Mouse (Mus musculus) kidney, adult 2 months (tissue): ENCODE measurements at regions not wholly inside any gene's neighbourhood (a gene's known extent, or its start where the extent isn't known, plus 50 kb on each side); places are given as distances from the start of the nearest gene placed in this dataset.

Experiments used
- CTCF ChIP-seq: fragments of 200-500 bp; conservative IDR thresholded peaks from 2 replicates; pipeline ENCODE4 v1.5.1; 2011; ENCODE audit warnings: low read depth, mild to moderate bottlenecking, control low read depth, low read length, moderate library complexity, mixed read lengths; ENCODE audit not compliant: insufficient read depth, insufficient read length
- POLR2A ChIP-seq: fragments of 200-500 bp; IDR thresholded peaks from one replicate; pipeline ENCODE4 v1.6.1; 2011; ENCODE audit warnings: low read depth, low read length, control low read depth

DNA sequence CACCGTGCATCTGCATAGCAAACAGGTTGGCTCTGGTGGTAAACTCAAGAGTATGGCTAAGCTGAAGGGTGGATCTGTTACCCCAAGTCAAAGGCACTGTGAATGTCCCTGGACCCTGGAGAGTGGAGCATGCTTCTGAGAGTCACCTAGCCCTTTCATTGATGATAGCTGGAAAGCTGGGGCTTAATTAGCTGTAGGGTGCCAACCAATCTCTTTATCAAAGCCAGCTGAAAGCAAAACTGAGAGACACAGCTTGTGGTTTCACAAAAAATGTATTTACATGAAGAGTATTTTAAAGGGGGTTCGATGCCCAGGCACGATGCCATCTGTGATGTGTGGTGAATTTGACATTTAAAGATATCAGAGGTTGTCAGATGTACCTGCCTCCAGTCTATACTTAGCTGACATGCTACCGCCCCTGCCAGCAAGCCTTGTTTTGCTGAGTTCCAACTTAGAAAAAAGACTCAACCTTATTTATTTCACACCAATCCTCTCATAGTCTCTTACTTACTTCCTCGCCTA is 209.3 kb upstream of the Spdye4c start:
- TF ChIP-seq POLR2A (no peak), CTCF (no peak)
